Mouse (Mus musculus) testis, adult 2 months (tissue): ENCODE results near the gene Klhl26. TPM values are rescaled to one million over a fixed set of nuclear protein-coding genes. Genes with fewer than 3 reads are reported as not detected.

Source experiments
- H3K27ac ChIP-seq: fragments of 200-500 bp; 2 replicates; pipeline ENCODE4 v1.5.1; 2012; ENCODE audit warnings: low read depth, low read length; ENCODE audit not compliant: control insufficient read depth, insufficient read depth
- H3K27me3 ChIP-seq: fragments of 200-500 bp; 2 replicates; pipeline ENCODE4 v1.6.1; 2012; ENCODE audit warnings: mild to moderate bottlenecking, low read length, moderate library complexity; ENCODE audit not compliant: control insufficient read depth, insufficient read depth
- H3K36me3 ChIP-seq: fragments of 200-500 bp; 2 replicates; pipeline ENCODE4 v1.6.1; 2012; ENCODE audit warnings: mild to moderate bottlenecking, low read length; ENCODE audit not compliant: control insufficient read depth, insufficient read depth
- H3K4me1 ChIP-seq: fragments of 200-500 bp; 2 replicates; pipeline ENCODE4 v1.6.1; 2012; ENCODE audit warnings: low read length; ENCODE audit not compliant: control insufficient read depth, insufficient read depth
- H3K4me3 ChIP-seq: fragments of 200-500 bp; 2 replicates; pipeline ENCODE4 v1.5.1; 2012; ENCODE audit warnings: low read depth, mild to moderate bottlenecking, low read length, moderate library complexity, mixed read lengths; ENCODE audit not compliant: control insufficient read depth
- CTCF ChIP-seq: fragments of 200-500 bp; IDR thresholded peaks from 2 replicates; pipeline ENCODE4 v1.5.1; 2012; ENCODE audit warnings: low read depth, mild to moderate bottlenecking, inconsistent platforms, low read length, moderate library complexity; ENCODE audit not compliant: control insufficient read depth, insufficient read depth, insufficient replicate concordance
- POLR2A ChIP-seq: fragments of 200-500 bp; IDR thresholded peaks from 2 replicates; pipeline ENCODE4 v1.6.1; 2012; ENCODE audit warnings: low read depth, mild to moderate bottlenecking, inconsistent platforms, low read length, moderate library complexity; ENCODE audit not compliant: control insufficient read depth
- polyA plus RNA-seq: library from polyadenylated mRNA; depleted of rRNA; stranded (reverse); fragments of >200 nt; gene quantifications from 2 replicates; pipeline ENCODE4 v1.2.3, GENCODE M21; 2012; rRNA removed

The Klhl26 gene
- polyA plus RNA-seq, result 3.6 and 4.8 TPM in 2 replicates

GRCm38 (mm10) chr8:70476333-70477268 is at the start of gene Klhl26:
Gene Klhl26 (minus strand): TSS chr8:70476968.
- Histone ChIP-seq H3K4me1 (peaks cover 18% of the 10 kb centered on the region), H3K27ac (peak within 1 kb of the TSS; percentile 85), H3K4me3 (peak within 1 kb of the TSS; percentile 88), H3K27me3 (no peaks in the 10 kb centered on the region), H3K36me3 (no peaks in the 10 kb centered on the region)
- TF ChIP-seq CTCF (no peak), POLR2A (no peak)

DNA sequence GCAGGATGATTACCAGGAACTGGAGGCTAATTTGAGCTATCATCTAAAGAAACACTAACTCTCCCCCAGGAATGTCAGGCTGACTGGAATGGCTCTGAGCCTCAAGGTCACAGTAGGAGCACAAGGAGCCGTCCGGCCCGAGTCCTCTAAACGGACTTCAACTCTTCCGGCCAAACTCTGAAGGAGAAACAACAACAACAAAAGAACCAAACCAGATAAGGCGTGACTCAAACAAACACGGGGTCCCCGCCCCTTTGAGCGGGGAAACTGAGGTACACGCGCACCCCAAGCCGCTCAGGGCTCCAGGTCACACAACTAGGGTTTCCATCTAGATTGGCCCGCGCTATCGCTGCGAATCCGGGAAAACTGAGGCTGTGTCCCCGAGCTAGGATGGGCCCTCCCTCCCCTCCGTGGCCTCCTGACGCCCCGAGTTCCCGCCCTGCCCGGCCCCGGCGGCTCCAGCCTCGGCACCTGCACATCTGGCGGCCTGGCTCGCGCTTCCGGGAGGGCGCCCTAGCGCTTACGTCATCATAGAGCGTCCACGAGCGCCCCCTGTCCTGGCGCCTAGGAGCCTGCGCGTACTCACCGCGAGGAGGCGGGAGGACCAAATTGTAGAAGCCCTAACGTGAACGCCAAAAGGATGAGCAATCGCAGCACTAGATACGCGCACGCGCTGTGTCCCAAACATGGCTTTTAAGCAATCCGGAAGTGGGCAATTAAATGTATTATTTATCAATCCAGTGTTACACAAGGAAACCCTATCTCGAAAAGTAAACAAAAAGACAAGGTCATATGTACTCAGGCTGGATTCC is 46.0 kb upstream of the Klhl26 start:
- H3K4me1 ChIP-seq, result peaks cover 7% of the 10 kb centered on the region
- TF ChIP-seq CTCF, result no peak
- TF ChIP-seq POLR2A, result peak; percentile 70
- H3K4me3 ChIP-seq, result peak overlapping the region; percentile 82
- H3K27ac ChIP-seq, result peak overlapping the region; percentile 77
- H3K27me3 ChIP-seq, result no peaks in the 10 kb centered on the region
- H3K36me3 ChIP-seq, result no peaks in the 10 kb centered on the region; the same call in 1 of the 2 replicates

DNA sequence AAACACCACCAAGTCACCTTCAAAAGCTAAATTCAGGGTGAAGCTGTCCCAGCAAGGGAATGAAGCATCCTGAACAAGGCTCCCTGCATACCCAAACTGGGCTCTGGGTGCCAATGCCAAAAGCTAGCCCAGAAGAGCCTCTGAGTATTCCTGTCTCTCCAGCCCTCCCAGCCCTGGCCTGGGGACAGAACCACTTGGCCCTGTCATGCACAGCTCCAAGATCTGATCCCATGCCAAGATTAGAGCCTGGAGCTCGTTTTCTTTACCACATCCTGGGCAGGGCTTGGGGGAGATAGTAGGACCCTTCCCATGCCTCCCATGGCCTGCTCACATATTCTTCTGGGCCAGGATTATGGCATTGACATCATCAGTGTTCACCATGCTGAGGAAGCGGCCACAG is 42.8 kb upstream of the Klhl26 start:
- peaks cover 2% of the 10 kb centered on the region; the same call in 1 of the 2 replicates for H3K36me3 ChIP-seq
- H3K4me1 ChIP-seq, result peaks cover 4% of the 10 kb centered on the region
- no peaks in the 10 kb centered on the region for H3K27me3 ChIP-seq
- no peak overlapping the region for H3K27ac ChIP-seq
- H3K4me3 ChIP-seq, result no peak overlapping the region
- TF ChIP-seq CTCF (no peak), POLR2A (no peak)

- Histone ChIP-seq H3K27ac (no peak overlapping the region), H3K27me3 (no peaks in the 10 kb centered on the region), H3K4me3 (no peak overlapping the region), H3K36me3 (peaks cover 2% of the 10 kb centered on the region; the same call in 1 of the 2 replicates), H3K4me1 (peaks cover 4% of the 10 kb centered on the region)
- TF ChIP-seq POLR2A (no peak), CTCF (no peak)
Observed at GRCm38 (mm10) chr8:70519043-70519442, 42.3 kb upstream of the Klhl26 start.

- H3K4me3 ChIP-seq, result no peak overlapping the region
- peaks cover 2% of the 10 kb centered on the region for H3K4me1 ChIP-seq
- no peak for TF ChIP-seq POLR2A
- TF ChIP-seq CTCF, result no peak
- no peaks in the 10 kb centered on the region for H3K27me3 ChIP-seq
- H3K36me3 ChIP-seq, result peaks cover 3% of the 10 kb centered on the region; the same call in 1 of the 2 replicates
- H3K27ac ChIP-seq, result no peak overlapping the region
Observed at GRCm38 (mm10) chr8:70517940-70518643, 41.3 kb upstream of the Klhl26 start.

DNA sequence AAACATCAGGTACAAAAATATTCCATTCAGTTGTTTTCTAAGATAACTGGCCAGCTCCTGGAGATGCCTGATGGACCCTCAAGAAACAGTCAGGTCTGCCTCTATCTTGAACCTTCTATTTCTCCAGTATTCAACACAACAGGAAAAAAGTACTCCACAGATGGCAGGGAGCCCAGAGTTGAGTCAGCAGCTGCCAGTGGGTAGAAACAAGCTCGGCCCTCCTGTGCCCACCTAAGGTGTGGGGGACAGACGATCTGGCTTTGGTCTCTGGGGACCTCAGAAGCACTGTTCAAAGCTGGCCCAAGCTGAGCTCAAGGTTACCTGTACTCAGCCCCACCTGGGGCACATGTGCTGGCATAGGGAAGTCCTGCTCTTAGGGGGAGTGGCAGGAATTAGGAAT is 36.7 kb upstream of the Klhl26 start:
- no peaks in the 10 kb centered on the region for H3K27me3 ChIP-seq
- H3K4me1 ChIP-seq, result no peaks in the 10 kb centered on the region; the same call in 1 of the 2 replicates
- no peak overlapping the region for H3K4me3 ChIP-seq
- H3K27ac ChIP-seq, result no peak overlapping the region
- no peak for TF ChIP-seq CTCF
- TF ChIP-seq POLR2A, result no peak
- peaks cover 4% of the 10 kb centered on the region for H3K36me3 ChIP-seq
